Mouse (Mus musculus) midbrain, embryonic 16.5 days (tissue): ENCODE data around the gene Sertad2. TPM values are rescaled to one million over a fixed set of nuclear protein-coding genes. Genes with fewer than 3 reads are reported as not detected.

Experiments used
- ATAC-seq: fragments of 200-750 bp; cut with Nextera tagmentation; 2 replicates; pipeline ENCODE4 v1.8.0; 2017; ENCODE audit warnings: moderate TSS enrichment
- H3K27ac ChIP-seq: fragments of 300-500 bp; sonication (generic); 2 replicates; pipeline ENCODE4 v1.5.1; 2014; ENCODE audit warnings: mild to moderate bottlenecking, low read length, mixed read lengths
- H3K27me3 ChIP-seq: fragments of 300-500 bp; sonication (generic); 2 replicates; pipeline ENCODE4 v1.6.1; 2014; ENCODE audit warnings: low read depth, low read length, mixed read lengths; ENCODE audit not compliant: control insufficient read depth, insufficient read depth
- H3K36me3 ChIP-seq: fragments of 300-500 bp; sonication (generic); 2 replicates; pipeline ENCODE4 v1.6.1; 2014; ENCODE audit warnings: mild to moderate bottlenecking, low read length, moderate library complexity, mixed read lengths; ENCODE audit not compliant: control insufficient read depth, insufficient read depth
- H3K4me1 ChIP-seq: fragments of 300-500 bp; sonication (generic); 2 replicates; pipeline ENCODE4 v1.6.1; 2014; ENCODE audit warnings: mild to moderate bottlenecking, low read length, mixed read lengths; ENCODE audit not compliant: control insufficient read depth, insufficient read depth
- H3K4me2 ChIP-seq: fragments of 300-500 bp; sonication (generic); 2 replicates; pipeline ENCODE4 v1.6.1; 2014; ENCODE audit warnings: mild to moderate bottlenecking, low read length, mixed read lengths
- H3K4me3 ChIP-seq: fragments of 300-500 bp; sonication (generic); 2 replicates; pipeline ENCODE4 v1.5.1; 2014; ENCODE audit warnings: low read depth, mild to moderate bottlenecking, low read length, moderate library complexity, mixed read lengths
- H3K9ac ChIP-seq: fragments of 300-500 bp; sonication (generic); 2 replicates; pipeline ENCODE4 v1.6.1; 2014; ENCODE audit warnings: low read depth, low read length, mixed read lengths
- H3K9me3 ChIP-seq: fragments of 300-500 bp; sonication (generic); replicated peaks from 2 replicates; pipeline ENCODE4 v1.6.1; 2014; ENCODE audit warnings: mild to moderate bottlenecking, low read length, mixed read lengths; ENCODE audit not compliant: control insufficient read depth, poor library complexity, severe bottlenecking
- WGBS: fragments of 180-500 bp; shearing (Covaris S2); extraction: QIAGEN DNeasy Blood & Tissue Kit; methylation state at CpG from one replicate; pipeline ENCODE4 v1.1.7; 2014; 5-methylcytosine and 5-hydroxymethylcytosine counted together
- polyA plus RNA-seq: library from polyadenylated mRNA; unstranded; fragments of >200 nt; fragmentation: Nextera tagmentation; extraction: Ambion mirVana; gene quantifications from 2 replicates; pipeline ENCODE4 v1.2.1, GENCODE M21; 2015

Sertad2 gene
- polyA plus RNA-seq, 1 experiment from 2014 or later: 24.6 TPM

GRCm38 (mm10) chr11:20655795-20656710 is 113.0 kb downstream of the Sertad2 start:
- ATAC-seq: peak; percentile 88
- 8% methylated on average over 18 of the region's 18 CpGs for WGBS
- peak overlapping the region; percentile 36 for H3K4me2 ChIP-seq

GRCm38 (mm10) chr11:20656711-20657057 is 113.6 kb downstream of the Sertad2 start:
- H3K9me3 ChIP-seq: no peaks in the 10 kb centered on the region
- H3K9ac ChIP-seq: 0 out of 2 replicates have a peak overlapping the region, but pooled peaks have one; percentile 50
- H3K36me3 ChIP-seq: no peaks in the 10 kb centered on the region
- 11% methylated on average over 10 of the region's 10 CpGs for WGBS
- peaks cover 22% of the 10 kb centered on the region for H3K4me1 ChIP-seq
- peak overlapping the region; percentile 36 for H3K4me2 ChIP-seq
- no peak overlapping the region for H3K4me3 ChIP-seq
- no peaks in the 10 kb centered on the region for H3K27me3 ChIP-seq
- peak overlapping the region; percentile 80 for H3K27ac ChIP-seq
- ATAC-seq: peak; percentile 41

More at GRCm38 (mm10) chr11:20655795-20656710, 113.0 kb downstream of the Sertad2 start:
- Histone ChIP-seq H3K9ac (peak overlapping the region; percentile 50; the same call in 1 of the 2 replicates), H3K4me1 (peaks cover 22% of the 10 kb centered on the region), H3K9me3 (no peaks in the 10 kb centered on the region), H3K36me3 (no peaks in the 10 kb centered on the region), H3K4me3 (no peak overlapping the region), H3K27ac (peak overlapping the region; percentile 80), H3K27me3 (no peaks in the 10 kb centered on the region)

GRCm38 (mm10) chr11:20659094-20659493 is 116.0 kb downstream of the Sertad2 start:
- H3K4me3 ChIP-seq: no peak overlapping the region
- no peak overlapping the region for H3K4me2 ChIP-seq
- no peak overlapping the region for H3K9ac ChIP-seq
- H3K36me3 ChIP-seq: no peaks in the 10 kb centered on the region
- no peaks in the 10 kb centered on the region for H3K27me3 ChIP-seq
- no peak overlapping the region for H3K27ac ChIP-seq
- 62% methylated on average over 3 of the region's 3 CpGs for whole genome bisulfite sequencing
- H3K4me1 ChIP-seq: peaks cover 24% of the 10 kb centered on the region
- no peak for ATAC-seq
- no peaks in the 10 kb centered on the region for H3K9me3 ChIP-seq

GRCm38 (mm10) chr11:20660111-20661097 is 117.4 kb downstream of the Sertad2 start:
- no peaks in the 10 kb centered on the region for H3K27me3 ChIP-seq
- H3K9ac ChIP-seq: no peak overlapping the region
- H3K4me1 ChIP-seq: peaks cover 22% of the 10 kb centered on the region
- no peak overlapping the region for H3K27ac ChIP-seq
- no peaks in the 10 kb centered on the region for H3K36me3 ChIP-seq
- no peak overlapping the region for H3K4me3 ChIP-seq
- no peak for ATAC-seq
- no peaks in the 10 kb centered on the region for H3K9me3 ChIP-seq
- WGBS: 85% methylated on average over 14 of the region's 14 CpGs
- H3K4me2 ChIP-seq: no peak overlapping the region

- Histone ChIP-seq H3K9ac (no peak overlapping the region), H3K36me3 (no peaks in the 10 kb centered on the region), H3K27ac (no peak overlapping the region), H3K27me3 (no peaks in the 10 kb centered on the region), H3K4me3 (no peak overlapping the region), H3K9me3 (no peaks in the 10 kb centered on the region), H3K4me1 (peaks cover 9% of the 10 kb centered on the region), H3K4me2 (no peak overlapping the region)
- WGBS: 37% methylated on average over 4 of the region's 4 CpGs
- 0 out of 2 replicates have a peak, but pooled peaks have one; percentile 23 for ATAC-seq
Measured at GRCm38 (mm10) chr11:20661652-20662051, 118.6 kb downstream of the Sertad2 start.

GRCm38 (mm10) chr11:20662811-20663210 is 119.8 kb downstream of the Sertad2 start:
- Histone ChIP-seq H3K4me1 (peaks cover 4% of the 10 kb centered on the region; the same call in 1 of the 2 replicates), H3K9me3 (no peaks in the 10 kb centered on the region), H3K27ac (no peak overlapping the region), H3K9ac (no peak overlapping the region), H3K36me3 (no peaks in the 10 kb centered on the region), H3K4me2 (no peak overlapping the region), H3K4me3 (no peak overlapping the region), H3K27me3 (no peaks in the 10 kb centered on the region)
- 49% methylated on average over 7 of the region's 7 CpGs for WGBS
- peak; percentile 16; the same call in 1 of the 2 replicates for ATAC-seq

GRCm38 (mm10) chr11:20663580-20664198 is 120.6 kb downstream of the Sertad2 start:
- Histone ChIP-seq H3K4me2 (no peak overlapping the region), H3K27me3 (no peaks in the 10 kb centered on the region), H3K9me3 (no peaks in the 10 kb centered on the region), H3K27ac (no peak overlapping the region), H3K9ac (no peak overlapping the region; the same call in 1 of the 2 replicates), H3K4me1 (peaks cover 4% of the 10 kb centered on the region; the same call in 1 of the 2 replicates), H3K36me3 (no peaks in the 10 kb centered on the region), H3K4me3 (no peak overlapping the region)
- ATAC-seq: peak; percentile 21; the same call in 1 of the 2 replicates
- 4% methylated on average over 5 of the region's 5 CpGs for WGBS

GRCm38 (mm10) chr11:20664878-20665277 is 121.8 kb downstream of the Sertad2 start:
- no peak overlapping the region for H3K4me2 ChIP-seq
- no peaks in the 10 kb centered on the region for H3K27me3 ChIP-seq
- no peaks in the 10 kb centered on the region for H3K36me3 ChIP-seq
- H3K9me3 ChIP-seq: no peaks in the 10 kb centered on the region
- H3K4me3 ChIP-seq: no peak overlapping the region
- H3K27ac ChIP-seq: no peak overlapping the region
- no peak for ATAC-seq
- H3K4me1 ChIP-seq: peaks cover 4% of the 10 kb centered on the region; the same call in 1 of the 2 replicates
- 19% methylated on average over 9 of the region's 9 CpGs for WGBS
- no peak overlapping the region for H3K9ac ChIP-seq
